Mouse (Mus musculus): ENCODE results near the gene Lrrc8b. TPM values are rescaled to one million over a fixed set of nuclear protein-coding genes. Genes with fewer than 3 reads are reported as not detected.

Lrrc8b gene
- total RNA-seq (2014; rRNA removed) (57.3 and 64.0 TPM in 2 replicates), polyA plus RNA-seq (2015; fragmentation: Nextera tagmentation; extraction: Ambion mirVana) (16.5 and 20.8 TPM in 2 replicates)

GRCm38 (mm10) chr5:105415198-105415791 is at the start of gene Lrrc8b:
Gene Lrrc8b, plus strand, starts transcription at chr5:105415775.
- no peak for TF ChIP-seq CTCF (IDR thresholded peaks at IDR 0.05; ENCODE audit: low read depth)

GRCm38 (mm10) chr5:105381482-105381881 is 34.1 kb upstream of the Lrrc8b start:
- no peak overlapping the region for H3K4me2 ChIP-seq (ENCODE audit: low read depth)
- H3K9ac ChIP-seq = no peak overlapping the region
- 95% methylated on average over 2 of the region's 2 CpGs for WGBS
- no peaks in the 10 kb centered on the region for H3K27me3 ChIP-seq (ENCODE audit: insufficient read depth, low read length)
- ATAC-seq (no peak), DNase-seq (no peak)
- H3K9me3 ChIP-seq (ENCODE audit: low read length) = no peaks in the 10 kb centered on the region
- H3K4me1 ChIP-seq (ENCODE audit: insufficient read depth) = no peaks in the 10 kb centered on the region
- H3K4me3 ChIP-seq (ENCODE audit: low read depth, low read length) = no peak overlapping the region
- TF ChIP-seq CTCF (IDR thresholded peaks at IDR 0.05; ENCODE audit: low read depth) = no peak
- H3K27ac ChIP-seq (ENCODE audit: low read depth, low read length) = no peak overlapping the region
- no peaks in the 10 kb centered on the region for H3K36me3 ChIP-seq (ENCODE audit: insufficient read depth)

More at GRCm38 (mm10) chr5:105415198-105415791, at the start of gene Lrrc8b:
- ATAC-seq (peak; percentile 96), DNase-seq (peak; percentile 94)
- H3K9me3 ChIP-seq (ENCODE audit: low read length) = 0 out of 2 replicates have a peak, but pooled peaks cover 9% of the 10 kb centered on the region
- H3K36me3 ChIP-seq (ENCODE audit: insufficient read depth) = peaks cover 5% of the 10 kb centered on the region; the same call in 1 of the 2 replicates
- no peaks in the 10 kb centered on the region for H3K4me1 ChIP-seq (ENCODE audit: insufficient read depth)
- 3% methylated on average over 33 of the region's 63 CpGs for WGBS
- H3K4me2 ChIP-seq (ENCODE audit: low read depth) = peak within 1 kb of the TSS; percentile 95
- H3K27me3 ChIP-seq (ENCODE audit: insufficient read depth, low read length) = no peaks in the 10 kb centered on the region
- peak within 1 kb of the TSS; percentile 98 for H3K4me3 ChIP-seq (ENCODE audit: low read depth, low read length)
- H3K27ac ChIP-seq (ENCODE audit: low read depth, low read length) = peak within 1 kb of the TSS; percentile 94
- peak within 1 kb of the TSS; percentile 97 for H3K9ac ChIP-seq

GRCm38 (mm10) chr5:105390346-105390745 is 25.2 kb upstream of the Lrrc8b start:
- no peak overlapping the region for H3K9ac ChIP-seq
- ATAC-seq (no peak), DNase-seq (no peak)
- 97% methylated on average over 2 of the region's 2 CpGs for WGBS
- 0 out of 2 replicates have a peak, but pooled peaks cover 3% of the 10 kb centered on the region for H3K9me3 ChIP-seq (ENCODE audit: low read length)
- no peak overlapping the region for H3K4me3 ChIP-seq (ENCODE audit: low read depth, low read length)
- no peaks in the 10 kb centered on the region for H3K27me3 ChIP-seq (ENCODE audit: insufficient read depth, low read length)
- H3K4me2 ChIP-seq (ENCODE audit: low read depth) = no peak overlapping the region
- H3K36me3 ChIP-seq (ENCODE audit: insufficient read depth) = no peaks in the 10 kb centered on the region
- no peak overlapping the region for H3K27ac ChIP-seq (ENCODE audit: low read depth, low read length)
- H3K4me1 ChIP-seq (ENCODE audit: insufficient read depth) = no peaks in the 10 kb centered on the region
- TF ChIP-seq CTCF (IDR thresholded peaks at IDR 0.05; ENCODE audit: low read depth) = no peak

GRCm38 (mm10) chr5:105393731-105394130 is 21.8 kb upstream of the Lrrc8b start:
- Histone ChIP-seq H3K4me1 (ENCODE audit: insufficient read depth) (no peaks in the 10 kb centered on the region), H3K4me3 (ENCODE audit: low read depth, low read length) (no peak overlapping the region), H3K27me3 (ENCODE audit: insufficient read depth, low read length) (no peaks in the 10 kb centered on the region), H3K36me3 (ENCODE audit: insufficient read depth) (no peaks in the 10 kb centered on the region), H3K27ac (ENCODE audit: low read depth, low read length) (no peak overlapping the region), H3K9me3 (ENCODE audit: low read length) (0 out of 2 replicates have a peak, but pooled peaks cover 3% of the 10 kb centered on the region), H3K9ac (no peak overlapping the region), H3K4me2 (ENCODE audit: low read depth) (no peak overlapping the region)
- TF ChIP-seq CTCF (IDR thresholded peaks at IDR 0.05; ENCODE audit: low read depth) = no peak
- WGBS = 97% methylated on average over 6 of the region's 6 CpGs
- ATAC-seq (no peak), DNase-seq (no peak)

- no peak overlapping the region for H3K27ac ChIP-seq (ENCODE audit: low read depth, low read length)
- 95% methylated on average over 4 of the region's 4 CpGs for WGBS
- no peak for DNase-seq
- ATAC-seq = no peak
- no peaks in the 10 kb centered on the region for H3K27me3 ChIP-seq (ENCODE audit: insufficient read depth, low read length)
- no peaks in the 10 kb centered on the region for H3K36me3 ChIP-seq (ENCODE audit: insufficient read depth)
- no peak for TF ChIP-seq CTCF (IDR thresholded peaks at IDR 0.05; ENCODE audit: low read depth)
- H3K4me3 ChIP-seq (ENCODE audit: low read depth, low read length) = no peak overlapping the region
- no peaks in the 10 kb centered on the region for H3K4me1 ChIP-seq (ENCODE audit: insufficient read depth)
- no peak overlapping the region for H3K4me2 ChIP-seq (ENCODE audit: low read depth)
- H3K9me3 ChIP-seq (ENCODE audit: low read length) = 0 out of 2 replicates have a peak, but pooled peaks cover 3% of the 10 kb centered on the region
- no peak overlapping the region for H3K9ac ChIP-seq
Observed at GRCm38 (mm10) chr5:105395188-105395587, 20.4 kb upstream of the Lrrc8b start.

GRCm38 (mm10) chr5:105398966-105399365 is 16.6 kb upstream of the Lrrc8b start:
- Histone ChIP-seq H3K4me1 (ENCODE audit: insufficient read depth) (no peaks in the 10 kb centered on the region), H3K9ac (no peak overlapping the region), H3K9me3 (ENCODE audit: low read length) (no peaks in the 10 kb centered on the region), H3K4me2 (ENCODE audit: low read depth) (no peak overlapping the region), H3K4me3 (ENCODE audit: low read depth, low read length) (no peak overlapping the region), H3K36me3 (ENCODE audit: insufficient read depth) (no peaks in the 10 kb centered on the region), H3K27me3 (ENCODE audit: insufficient read depth, low read length) (no peaks in the 10 kb centered on the region), H3K27ac (ENCODE audit: low read depth, low read length) (no peak overlapping the region)
- WGBS = 76% methylated on average over 6 of the region's 6 CpGs
- ATAC-seq (no peak), DNase-seq (no peak)
- TF ChIP-seq CTCF (IDR thresholded peaks at IDR 0.05; ENCODE audit: low read depth) = no peak

- Histone ChIP-seq H3K9ac (peak overlapping the region; percentile 19; the same call in 1 of the 2 replicates), H3K4me3 (ENCODE audit: low read depth, low read length) (peak overlapping the region; percentile 29), H3K36me3 (ENCODE audit: insufficient read depth) (no peaks in the 10 kb centered on the region), H3K27me3 (ENCODE audit: insufficient read depth, low read length) (no peaks in the 10 kb centered on the region), H3K9me3 (ENCODE audit: low read length) (no peaks in the 10 kb centered on the region), H3K4me2 (ENCODE audit: low read depth) (peak overlapping the region; percentile 46), H3K27ac (ENCODE audit: low read depth, low read length) (peak overlapping the region; percentile 37; the same call in 1 of the 2 replicates), H3K4me1 (ENCODE audit: insufficient read depth) (no peaks in the 10 kb centered on the region)
- peak; percentile 92 for DNase-seq
- WGBS = 12% methylated on average over 13 of the region's 13 CpGs
- peak; percentile 73 for TF ChIP-seq CTCF (IDR thresholded peaks at IDR 0.05; ENCODE audit: low read depth)
- peak; percentile 59 for ATAC-seq
Observed at GRCm38 (mm10) chr5:105399631-105400423, 15.7 kb upstream of the Lrrc8b start.

Measured in forebrain, postnatal 0 days (tissue).